Mouse (Mus musculus) liver, embryonic 13.5 days (tissue): ENCODE measurements at regions not wholly inside any gene's neighbourhood (a gene's known extent, or its start where the extent isn't known, plus 50 kb on each side); places are given as distances from the start of the nearest gene placed in this dataset.

Source experiments
- ATAC-seq: fragments of 200-750 bp; cut with Nextera tagmentation; 2 replicates; pipeline ENCODE4 v1.8.0; 2017; ENCODE audit warnings: low read depth, mild to moderate bottlenecking, moderate number of reproducible peaks, moderate library complexity
- DNase-seq: peaks from one replicate; pipeline ENCODE4 v3.0.0; 2022
- H3K27ac ChIP-seq: fragments of 300-500 bp; sonication (generic); 2 replicates; pipeline ENCODE4 v1.5.1; 2015; ENCODE audit warnings: moderate library complexity, mild to moderate bottlenecking, inconsistent platforms
- H3K27me3 ChIP-seq: fragments of 300-500 bp; sonication (generic); 2 replicates; pipeline ENCODE4 v1.6.1; 2015; ENCODE audit warnings: mild to moderate bottlenecking, inconsistent platforms
- H3K36me3 ChIP-seq: fragments of 300-500 bp; sonication (generic); 2 replicates; pipeline ENCODE4 v1.6.1; 2015; ENCODE audit warnings: mild to moderate bottlenecking, inconsistent platforms
- H3K4me1 ChIP-seq: fragments of 300-500 bp; sonication (generic); replicated peaks from 2 replicates; pipeline ENCODE4 v1.6.1; 2015; ENCODE audit warnings: inconsistent platforms
- H3K4me2 ChIP-seq: fragments of 300-500 bp; sonication (generic); 2 replicates; pipeline ENCODE4 v1.6.1; 2015; ENCODE audit warnings: inconsistent platforms, mild to moderate bottlenecking, moderate library complexity
- H3K4me3 ChIP-seq: fragments of 300-500 bp; sonication (generic); replicated peaks from 2 replicates; pipeline ENCODE4 v1.5.1; 2015; ENCODE audit warnings: mild to moderate bottlenecking, inconsistent platforms
- H3K9ac ChIP-seq: fragments of 300-500 bp; sonication (generic); 2 replicates; pipeline ENCODE4 v1.6.1; 2015; ENCODE audit warnings: mild to moderate bottlenecking, inconsistent platforms
- H3K9me3 ChIP-seq: fragments of 300-500 bp; sonication (generic); replicated peaks from 2 replicates; pipeline ENCODE4 v1.6.1; 2016; ENCODE audit warnings: inconsistent platforms
- WGBS: fragments of 180-500 bp; shearing (Covaris S2); methylation state at CpG from one replicate; pipeline ENCODE4 v1.1.7; 2015; ENCODE audit not compliant: insufficient replicate concordance; 5-methylcytosine and 5-hydroxymethylcytosine counted together

GRCm38 (mm10) chr13:111144721-111145120 lies 110.1 kb upstream of the Actbl2 start:
- Histone ChIP-seq H3K4me1 (no peaks in the 10 kb centered on the region), H3K36me3 (no peaks in the 10 kb centered on the region), H3K27ac (no peak overlapping the region), H3K4me2 (no peak overlapping the region), H3K27me3 (no peaks in the 10 kb centered on the region), H3K9ac (no peak overlapping the region), H3K9me3 (no peaks in the 10 kb centered on the region), H3K4me3 (no peak overlapping the region)
- 49% methylated on average over 3 of the region's 3 CpGs for WGBS
- ATAC-seq (no peak), DNase-seq (no peak)

GRCm38 (mm10) chr13:111157921-111158638 lies 96.7 kb upstream of the Actbl2 start:
- ATAC-seq (no peak), DNase-seq (no peak)
- WGBS = 66% methylated on average over 14 of the region's 14 CpGs
- no peak overlapping the region for H3K9ac ChIP-seq
- H3K27me3 ChIP-seq = no peaks in the 10 kb centered on the region
- no peaks in the 10 kb centered on the region for H3K36me3 ChIP-seq
- H3K4me2 ChIP-seq = no peak overlapping the region
- H3K4me1 ChIP-seq = no peaks in the 10 kb centered on the region
- H3K27ac ChIP-seq = no peak overlapping the region
- H3K9me3 ChIP-seq = no peaks in the 10 kb centered on the region
- no peak overlapping the region for H3K4me3 ChIP-seq

GRCm38 (mm10) chr13:111159498-111159897 lies 95.3 kb upstream of the Actbl2 start:
- H3K4me1 ChIP-seq = no peaks in the 10 kb centered on the region
- ATAC-seq (no peak), DNase-seq (no peak)
- no peak overlapping the region for H3K27ac ChIP-seq
- H3K9me3 ChIP-seq = no peaks in the 10 kb centered on the region
- no peak overlapping the region for H3K4me2 ChIP-seq
- H3K36me3 ChIP-seq = no peaks in the 10 kb centered on the region
- no peak overlapping the region for H3K9ac ChIP-seq
- H3K27me3 ChIP-seq = no peaks in the 10 kb centered on the region
- H3K4me3 ChIP-seq = no peak overlapping the region

- no peak overlapping the region for H3K9ac ChIP-seq
- no peaks in the 10 kb centered on the region for H3K9me3 ChIP-seq
- H3K4me1 ChIP-seq = no peaks in the 10 kb centered on the region
- no peaks in the 10 kb centered on the region for H3K36me3 ChIP-seq
- ATAC-seq (no peak), DNase-seq (no peak)
- no peak overlapping the region for H3K4me3 ChIP-seq
- WGBS = 68% methylated on average over 2 of the region's 2 CpGs
- H3K27me3 ChIP-seq = no peaks in the 10 kb centered on the region
- no peak overlapping the region for H3K4me2 ChIP-seq
- H3K27ac ChIP-seq = no peak overlapping the region
Observed at GRCm38 (mm10) chr13:111165538-111165937, 89.3 kb upstream of the Actbl2 start.

GRCm38 (mm10) chr13:111170269-111171165 lies 84.3 kb upstream of the Actbl2 start:
- Histone ChIP-seq H3K27ac (no peak overlapping the region), H3K27me3 (no peaks in the 10 kb centered on the region), H3K4me2 (no peak overlapping the region), H3K4me3 (no peak overlapping the region), H3K36me3 (no peaks in the 10 kb centered on the region), H3K4me1 (no peaks in the 10 kb centered on the region), H3K9ac (no peak overlapping the region), H3K9me3 (no peaks in the 10 kb centered on the region)
- ATAC-seq (no peak), DNase-seq (no peak)
- WGBS = 54% methylated on average over 5 of the region's 5 CpGs

GRCm38 (mm10) chr13:111179186-111179585 lies 75.6 kb upstream of the Actbl2 start:
- Histone ChIP-seq H3K4me3 (no peak overlapping the region), H3K27ac (no peak overlapping the region), H3K4me1 (no peaks in the 10 kb centered on the region), H3K9me3 (no peaks in the 10 kb centered on the region), H3K36me3 (no peaks in the 10 kb centered on the region), H3K4me2 (no peak overlapping the region), H3K9ac (no peak overlapping the region), H3K27me3 (no peaks in the 10 kb centered on the region)
- no peak for ATAC-seq
- WGBS = 65% methylated on average over 6 of the region's 6 CpGs
- no peak for DNase-seq

GRCm38 (mm10) chr13:111183293-111183692 lies 71.5 kb upstream of the Actbl2 start:
- no peaks in the 10 kb centered on the region for H3K4me1 ChIP-seq
- no peak overlapping the region for H3K27ac ChIP-seq
- WGBS = 68% methylated on average over 2 of the region's 2 CpGs
- H3K4me3 ChIP-seq = no peak overlapping the region
- H3K9ac ChIP-seq = no peak overlapping the region
- H3K36me3 ChIP-seq = no peaks in the 10 kb centered on the region
- DNase-seq = no peak
- H3K4me2 ChIP-seq = no peak overlapping the region
- H3K27me3 ChIP-seq = no peaks in the 10 kb centered on the region
- no peak for ATAC-seq
- no peaks in the 10 kb centered on the region for H3K9me3 ChIP-seq

- Histone ChIP-seq H3K9me3 (no peaks in the 10 kb centered on the region), H3K9ac (no peak overlapping the region), H3K4me2 (no peak overlapping the region), H3K4me3 (no peak overlapping the region), H3K4me1 (no peaks in the 10 kb centered on the region), H3K27ac (no peak overlapping the region), H3K27me3 (no peaks in the 10 kb centered on the region), H3K36me3 (no peaks in the 10 kb centered on the region)
- 48% methylated on average over 4 of the region's 4 CpGs for WGBS
- ATAC-seq (no peak), DNase-seq (no peak)
Observed at GRCm38 (mm10) chr13:111185799-111186198, 69.0 kb upstream of the Actbl2 start.

- no peaks in the 10 kb centered on the region for H3K36me3 ChIP-seq
- no peak overlapping the region for H3K9ac ChIP-seq
- no peak overlapping the region for H3K27ac ChIP-seq
- ATAC-seq (no peak), DNase-seq (no peak)
- H3K4me1 ChIP-seq = no peaks in the 10 kb centered on the region
- no peak overlapping the region for H3K4me2 ChIP-seq
- 66% methylated on average over 2 of the region's 2 CpGs for WGBS
- H3K9me3 ChIP-seq = no peaks in the 10 kb centered on the region
- H3K27me3 ChIP-seq = no peaks in the 10 kb centered on the region
- no peak overlapping the region for H3K4me3 ChIP-seq
Observed at GRCm38 (mm10) chr13:111186833-111187232, 68.0 kb upstream of the Actbl2 start.

- Histone ChIP-seq H3K4me2 (no peak overlapping the region), H3K36me3 (no peaks in the 10 kb centered on the region), H3K9ac (no peak overlapping the region), H3K4me3 (no peak overlapping the region), H3K9me3 (no peaks in the 10 kb centered on the region), H3K27me3 (no peaks in the 10 kb centered on the region), H3K4me1 (no peaks in the 10 kb centered on the region), H3K27ac (no peak overlapping the region)
- DNase-seq (no peak), ATAC-seq (no peak)
- 30% methylated on average over 2 of the region's 2 CpGs for WGBS
Observed at GRCm38 (mm10) chr13:111193919-111194318, 60.9 kb upstream of the Actbl2 start.

- no peak for ATAC-seq
- H3K27ac ChIP-seq = no peak overlapping the region
Observed at GRCm38 (mm10) chr13:111194337-111194736, 60.5 kb upstream of the Actbl2 start.

GRCm38 (mm10) chr13:111201532-111201931 lies 53.3 kb upstream of the Actbl2 start:
- no peak overlapping the region for H3K4me3 ChIP-seq
- H3K4me2 ChIP-seq = no peak overlapping the region
- H3K36me3 ChIP-seq = no peaks in the 10 kb centered on the region
- no peak overlapping the region for H3K27ac ChIP-seq
- no peaks in the 10 kb centered on the region for H3K4me1 ChIP-seq
- no peak for DNase-seq
- no peak for ATAC-seq
- no peaks in the 10 kb centered on the region for H3K9me3 ChIP-seq
- no peak overlapping the region for H3K9ac ChIP-seq
- H3K27me3 ChIP-seq = no peaks in the 10 kb centered on the region
- WGBS = 45% methylated on average over 3 of the region's 3 CpGs

More at GRCm38 (mm10) chr13:111194337-111194736, 60.5 kb upstream of the Actbl2 start:
- H3K9ac ChIP-seq = no peak overlapping the region
- H3K4me2 ChIP-seq = no peak overlapping the region
- no peaks in the 10 kb centered on the region for H3K9me3 ChIP-seq
- 63% methylated on average over 7 of the region's 7 CpGs for WGBS
- no peak overlapping the region for H3K4me3 ChIP-seq
- H3K27me3 ChIP-seq = no peaks in the 10 kb centered on the region
- no peaks in the 10 kb centered on the region for H3K4me1 ChIP-seq
- no peak for DNase-seq
- H3K36me3 ChIP-seq = no peaks in the 10 kb centered on the region
